Mouse (Mus musculus) kidney, postnatal 36 days (tissue): Measurements from ENCODE around the gene Rbm34.

ENCODE experiments used
- DNase-seq, 2 experiments: peaks; one replicate each; pipeline ENCODE4 v3.0.0; 2021 to 2022; ENCODE audit warnings: mixed read lengths in 2 of 2

Gene Rbm34

GRCm38 (mm10) chr8:126951900-126952636 lies 18.8 kb downstream of the Rbm34 start:
- no peak for DNase-seq

- DNase-seq: peak in 1 of 2 experiments; percentile 49
Observed at GRCm38 (mm10) chr8:126949527-126949926, 21.3 kb downstream of the Rbm34 start.

DNA sequence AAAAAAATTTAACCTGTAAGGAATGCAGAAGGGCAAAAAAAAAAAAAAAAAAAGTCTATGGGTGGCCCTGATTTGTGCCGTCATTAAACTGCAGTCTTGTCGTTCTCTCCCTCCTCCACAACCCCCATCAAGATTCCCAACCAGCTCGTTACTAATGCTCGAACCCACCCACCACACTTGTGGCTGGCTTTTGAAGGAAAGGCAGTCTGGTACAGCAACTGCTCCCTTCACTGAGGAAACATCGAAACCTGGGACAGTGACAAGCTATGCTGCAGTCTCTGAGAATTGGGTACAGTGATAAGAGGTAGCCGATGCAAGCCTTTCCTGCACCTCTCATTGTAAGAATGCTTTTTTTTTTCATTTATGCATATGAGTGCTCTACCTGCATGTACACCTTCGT lies 24.4 kb downstream of the Rbm34 start:
- no peak for DNase-seq

GRCm38 (mm10) chr8:126945730-126946163 lies 25.1 kb downstream of the Rbm34 start, which contains the start of gene Tomm20:
Gene Tomm20, minus strand, starts transcription at chr8:126945844.
- DNase-seq: peak; percentile 98 to 99

- peak; percentile 79 to 89 for DNase-seq
Observed at GRCm38 (mm10) chr8:126944781-126945691, 25.8 kb downstream of the Rbm34 start.

GRCm38 (mm10) chr8:126943565-126943964 lies 27.3 kb downstream of the Rbm34 start:
- no peak for DNase-seq

DNA sequence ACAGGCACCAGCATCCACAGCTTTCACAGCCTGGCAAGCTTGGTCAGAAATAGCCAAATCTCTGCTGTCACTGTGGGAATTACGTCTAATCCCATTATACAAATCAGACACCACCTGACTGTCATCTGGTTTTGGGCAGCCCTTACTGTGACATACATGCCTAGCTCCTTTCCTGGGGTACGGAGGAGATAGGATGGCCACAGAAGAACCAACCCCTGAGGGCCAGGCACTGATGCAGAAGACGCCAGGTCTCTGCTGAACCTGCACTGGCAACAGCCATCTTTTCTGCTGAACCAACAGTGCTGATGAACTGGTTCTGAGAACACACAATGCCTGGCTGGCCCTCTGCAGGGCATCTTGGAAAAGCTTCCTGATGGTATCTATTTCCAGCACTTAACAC lies 33.5 kb downstream of the Rbm34 start:
- no peak for DNase-seq

GRCm38 (mm10) chr8:126935932-126936331 lies 34.9 kb downstream of the Rbm34 start:
- DNase-seq: no peak

DNA sequence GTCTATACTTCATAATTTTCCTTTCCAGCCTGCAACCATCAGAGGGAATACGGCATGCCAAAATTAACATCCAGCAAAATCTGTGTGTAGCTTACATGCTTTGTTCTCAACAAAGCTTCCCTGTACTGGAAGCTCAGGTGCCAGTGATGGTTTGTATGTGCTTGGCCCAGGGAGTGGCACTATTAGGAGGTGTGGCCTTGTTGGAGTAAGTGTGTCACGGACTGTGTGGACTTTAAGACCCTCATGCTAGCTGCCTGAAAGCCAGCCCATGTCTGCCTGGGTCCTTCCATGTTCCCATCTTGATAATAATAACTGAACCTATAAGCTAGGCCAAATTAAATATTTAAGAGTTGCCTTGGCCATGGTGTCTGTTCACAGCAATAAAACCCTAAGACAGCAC lies 35.5 kb downstream of the Rbm34 start:
- DNase-seq: no peak

GRCm38 (mm10) chr8:126932656-126933055 lies 38.2 kb downstream of the Rbm34 start:
- no peak for DNase-seq

- no peak for DNase-seq
Observed at GRCm38 (mm10) chr8:126932249-126932648, 38.6 kb downstream of the Rbm34 start.

DNA sequence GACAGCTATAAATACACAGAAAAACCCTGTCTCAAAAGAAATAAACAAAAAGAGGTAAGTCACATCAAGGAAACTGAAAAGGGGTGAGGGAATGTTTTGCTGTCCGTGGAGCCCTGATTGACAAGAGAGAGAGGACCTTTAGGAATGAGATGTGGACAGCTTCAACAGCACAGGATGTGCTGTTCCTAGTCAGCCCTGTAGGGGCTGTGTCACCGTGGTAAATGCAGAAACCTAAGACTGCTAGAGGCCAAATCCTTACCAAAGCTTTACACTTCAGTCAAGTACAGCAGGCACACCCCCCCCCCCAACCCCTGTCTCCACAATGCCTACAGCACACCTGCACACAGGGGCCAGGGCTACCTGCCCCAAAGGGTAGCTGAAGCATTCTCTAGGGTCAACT lies 39.2 kb downstream of the Rbm34 start:
- DNase-seq: no peak

- peak; percentile 71 to 79 for DNase-seq
Observed at GRCm38 (mm10) chr8:126929607-126930161, 41.2 kb downstream of the Rbm34 start.

GRCm38 (mm10) chr8:126928755-126929505 lies 41.9 kb downstream of the Rbm34 start:
- peak; percentile 48 to 60 for DNase-seq

- peak in 1 of 2 experiments; percentile 73 for DNase-seq
Observed at GRCm38 (mm10) chr8:126928028-126928427, 42.8 kb downstream of the Rbm34 start.

DNA sequence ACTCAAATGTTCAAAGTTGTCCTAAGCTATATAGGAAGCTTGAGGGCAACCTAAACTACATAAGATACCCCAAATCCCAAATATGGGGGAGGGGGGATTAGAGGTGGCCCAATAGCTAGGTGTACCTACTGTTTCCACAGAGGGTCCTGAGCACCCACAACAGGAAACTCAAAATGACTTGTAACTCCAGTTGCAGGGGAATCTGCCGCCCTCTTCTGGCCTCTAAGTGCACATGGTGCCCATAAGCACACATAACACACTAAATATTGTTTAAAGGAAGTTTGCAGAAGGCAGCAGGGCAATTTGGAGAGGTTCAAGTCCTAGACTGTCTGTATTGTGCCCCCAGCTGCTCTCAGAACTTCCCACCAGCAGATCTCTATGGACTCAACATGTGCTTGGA lies 43.8 kb downstream of the Rbm34 start:
- no peak for DNase-seq

DNA sequence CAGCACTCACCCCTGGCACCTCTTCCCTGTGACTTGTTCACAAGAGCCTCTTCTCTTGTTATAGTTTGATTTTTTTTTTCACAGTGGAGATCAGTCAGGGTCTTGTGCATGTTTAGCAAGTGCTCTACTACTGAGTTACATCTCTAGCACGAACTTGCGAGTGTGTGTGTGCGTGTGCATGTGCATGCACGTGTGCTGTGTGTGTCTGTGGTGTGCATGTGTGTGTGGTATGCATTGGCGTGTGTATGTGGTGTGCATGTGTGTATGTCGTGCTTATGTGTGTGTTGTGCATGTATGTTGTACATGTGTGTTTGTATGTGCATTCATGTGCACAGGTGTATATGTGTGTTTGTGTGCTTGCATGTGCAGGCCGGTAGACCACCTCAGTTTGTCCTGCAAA lies 47.9 kb downstream of the Rbm34 start:
- no peak for DNase-seq

- no peak for DNase-seq
Observed at GRCm38 (mm10) chr8:126921432-126921831, 49.4 kb downstream of the Rbm34 start.

GRCm38 (mm10) chr8:126920845-126921244 lies 50.0 kb downstream of the Rbm34 start:
- DNase-seq: peak; percentile 88 to 90

- no peak for DNase-seq
Observed at GRCm38 (mm10) chr8:126920386-126920785, 50.5 kb downstream of the Rbm34 start.

DNA sequence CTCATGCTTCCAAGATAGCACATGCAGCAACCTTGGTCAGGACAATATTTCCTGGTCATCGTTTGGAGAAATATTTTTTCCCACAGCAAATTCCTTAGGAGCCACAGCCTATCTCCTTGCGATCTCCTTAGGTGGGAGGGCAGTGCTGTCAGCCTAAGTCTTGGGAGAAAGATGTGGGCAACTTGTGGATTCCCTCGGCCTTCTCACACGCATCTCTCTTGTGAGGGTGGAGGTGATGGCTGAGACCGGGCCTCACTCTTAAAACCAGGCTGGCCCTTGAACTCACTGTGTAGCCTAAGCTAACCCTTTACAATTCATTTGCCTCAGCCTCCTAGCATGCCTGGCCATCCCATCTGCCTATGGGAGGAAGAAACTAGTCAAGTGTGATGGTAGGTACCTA lies 51.2 kb downstream of the Rbm34 start:
- no peak for DNase-seq

DNA sequence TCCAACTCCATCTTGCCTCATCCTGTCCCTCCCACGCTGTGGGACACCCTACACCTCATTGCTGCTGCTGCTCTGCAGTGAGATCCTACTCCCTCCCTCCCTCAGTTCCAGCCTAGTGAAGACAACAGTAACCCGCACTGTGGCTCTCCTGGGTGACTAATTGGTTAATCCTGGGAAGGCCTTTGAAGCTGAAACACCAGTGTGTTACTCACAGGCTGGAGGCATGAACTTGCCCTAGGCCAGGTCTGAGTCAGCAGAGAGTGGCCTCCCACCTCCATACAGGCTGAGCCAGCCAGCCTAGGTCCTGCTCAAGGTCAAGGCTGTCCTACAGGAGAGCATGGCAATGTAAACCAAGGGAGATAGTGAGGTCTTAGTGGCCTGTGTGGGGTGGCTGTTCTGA lies 51.6 kb downstream of the Rbm34 start:
- peak; percentile 46 to 51 for DNase-seq

DNA sequence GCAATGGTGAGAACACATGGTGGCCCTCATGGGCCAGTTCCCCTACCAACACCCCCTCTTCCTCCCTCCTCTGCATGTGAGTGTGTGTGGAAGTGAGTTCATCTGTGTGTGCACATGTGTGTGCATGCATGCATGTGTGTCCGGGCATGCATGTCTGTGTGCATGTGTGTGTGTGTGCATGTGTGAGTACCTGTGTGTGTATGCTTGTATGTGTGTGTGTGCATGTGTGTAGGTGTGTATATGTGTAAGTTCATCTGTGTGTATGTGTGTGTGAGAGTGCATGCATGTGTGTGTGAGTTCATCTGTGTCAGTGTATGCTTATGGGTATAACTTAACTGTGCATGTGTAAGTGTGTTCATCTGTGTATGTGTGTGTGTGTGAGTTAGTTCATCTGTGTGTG lies 52.5 kb downstream of the Rbm34 start:
- DNase-seq: no peak
